Mouse (Mus musculus) cortical plate, adult 2 months (tissue): ENCODE data around the gene Ugt2b5. TPM values are rescaled to one million over a fixed set of nuclear protein-coding genes. Genes with fewer than 3 reads are reported as not detected.
"Not testable (repeated sequence)": the region's sequence is repeated elsewhere in the genome, so short reads cannot be mapped to it uniquely, and the experiment has no call there.

Experiments
- H3K27ac ChIP-seq: fragments of 200-500 bp; 2 replicates; pipeline ENCODE4 v1.5.1; 2012; ENCODE audit warnings: low read length, control low read depth, inconsistent platforms; ENCODE audit not compliant: insufficient read depth
- H3K4me1 ChIP-seq: fragments of 200-500 bp; 2 replicates; pipeline ENCODE4 v1.6.1; 2011; ENCODE audit warnings: low read length; ENCODE audit not compliant: control insufficient read depth, insufficient read depth
- H3K4me3 ChIP-seq: fragments of 200-500 bp; 2 replicates; pipeline ENCODE4 v1.5.1; 2011; ENCODE audit warnings: mild to moderate bottlenecking, low read length, control low read depth; ENCODE audit not compliant: insufficient read depth
- CTCF ChIP-seq: fragments of 200-500 bp; IDR thresholded peaks from 2 replicates; pipeline ENCODE4 v1.5.1; 2011; ENCODE audit warnings: mild to moderate bottlenecking, control low read depth, low read length; ENCODE audit not compliant: insufficient read depth; ENCODE audit errors: extremely low read depth
- POLR2A ChIP-seq: fragments of 200-500 bp; IDR thresholded peaks from 2 replicates; pipeline ENCODE4 v1.6.1; 2011; ENCODE audit warnings: mild to moderate bottlenecking, low read length, control low read depth; ENCODE audit not compliant: insufficient read depth; ENCODE audit errors: extremely low read depth
- polyA plus RNA-seq: library from polyadenylated mRNA; depleted of rRNA; stranded (reverse); fragments of >200 nt; gene quantifications from 2 replicates; pipeline ENCODE4 v1.2.3, GENCODE M21; 2012; rRNA removed

The Ugt2b5 gene
- polyA plus RNA-seq = not detected in 2 replicates

GRCm38 (mm10) chr5:87140196-87140595 lies at the start of gene Ugt2b5:
TSS of gene Ugt2b5 (minus strand) at chr5:87140318.
- H3K27ac ChIP-seq, H3K4me3 ChIP-seq, H3K4me1 ChIP-seq: not testable (repeated sequence)

- H3K4me3 ChIP-seq, H3K4me1 ChIP-seq: not testable (repeated sequence)
Observed at GRCm38 (mm10) chr5:87175780-87176179, 35.7 kb upstream of the Ugt2b5 start.

GRCm38 (mm10) chr5:87174671-87175070 lies 34.6 kb upstream of the Ugt2b5 start:
- H3K27ac ChIP-seq = no peak overlapping the region
- no peak overlapping the region for H3K4me3 ChIP-seq
- TF ChIP-seq CTCF (no peak), POLR2A (no peak)
- no peaks in the 10 kb centered on the region for H3K4me1 ChIP-seq

More at GRCm38 (mm10) chr5:87175780-87176179, 35.7 kb upstream of the Ugt2b5 start:
- not testable (repeated sequence) for H3K27ac ChIP-seq

GRCm38 (mm10) chr5:87147741-87148454 lies 7.8 kb upstream of the Ugt2b5 start:
- no peak for TF ChIP-seq CTCF
- no peak for TF ChIP-seq POLR2A
- Histone ChIP-seq H3K4me1 (no peaks in the 10 kb centered on the region), H3K4me3 (no peak overlapping the region)

GRCm38 (mm10) chr5:87142865-87143456 lies 2.8 kb upstream of the Ugt2b5 start:
- no peaks in the 10 kb centered on the region for H3K4me1 ChIP-seq
- no peak overlapping the region for H3K27ac ChIP-seq
- peak; percentile 46 for TF ChIP-seq CTCF
- TF ChIP-seq POLR2A = no peak
- H3K4me3 ChIP-seq = no peak overlapping the region

More at GRCm38 (mm10) chr5:87147741-87148454, 7.8 kb upstream of the Ugt2b5 start:
- H3K27ac ChIP-seq = no peak overlapping the region

GRCm38 (mm10) chr5:87103697-87104096 lies 36.4 kb downstream of the Ugt2b5 start:
- not testable (repeated sequence) for H3K4me1 ChIP-seq, H3K27ac ChIP-seq, H3K4me3 ChIP-seq

GRCm38 (mm10) chr5:87092346-87093027 lies 47.6 kb downstream of the Ugt2b5 start, which contains the start of gene Ugt2b36:
TSS of gene Ugt2b36 (minus strand) at chr5:87092555.
- Histone ChIP-seq H3K4me3 (no peak within 1 kb of the TSS), H3K4me1 (no peaks in the 10 kb centered on the region), H3K27ac (no peak within 1 kb of the TSS)
- TF ChIP-seq POLR2A (no peak), CTCF (no peak)

GRCm38 (mm10) chr5:87091111-87091510 lies 49.0 kb downstream of the Ugt2b5 start:
- H3K4me1 ChIP-seq = no peaks in the 10 kb centered on the region
- no peak for TF ChIP-seq POLR2A
- TF ChIP-seq CTCF = no peak
- no peak overlapping the region for H3K27ac ChIP-seq
- H3K4me3 ChIP-seq = no peak overlapping the region

GRCm38 (mm10) chr5:87089264-87089663 lies 50.9 kb downstream of the Ugt2b5 start:
- Histone ChIP-seq H3K27ac (no peak overlapping the region), H3K4me1 (no peaks in the 10 kb centered on the region), H3K4me3 (no peak overlapping the region)
- TF ChIP-seq CTCF (no peak), POLR2A (no peak)

GRCm38 (mm10) chr5:87086269-87086668 lies 53.8 kb downstream of the Ugt2b5 start:
- Histone ChIP-seq H3K4me3 (no peak overlapping the region), H3K4me1 (no peaks in the 10 kb centered on the region), H3K27ac (no peak overlapping the region)
- TF ChIP-seq CTCF (no peak), POLR2A (no peak)

Other genes with a start within 250 kb of the Ugt2b5 start
- gene Ugt2b34, start 233.4 kb downstream of the Ugt2b5 start, polyA plus RNA-seq = not detected in 2 replicates
- gene Ugt2b1, start 213.8 kb downstream of the Ugt2b5 start, polyA plus RNA-seq = not detected in 2 replicates
- gene Ugt2b35, start 139.5 kb downstream of the Ugt2b5 start, polyA plus RNA-seq = not detected in 2 replicates
- gene Ugt2b36, start 47.8 kb downstream of the Ugt2b5 start, polyA plus RNA-seq = not detected in 2 replicates
- gene Ugt2b37, start 114.5 kb upstream of the Ugt2b5 start, polyA plus RNA-seq = not detected in 2 replicates
- not detected in 2 replicates for gene Ugt2a3, start 196.9 kb upstream of the Ugt2b5 start, polyA plus RNA-seq